Mouse (Mus musculus) ES-Bruce4 (cell line): Measurements from ENCODE around the gene Fam110c.

Experiments used
- CTCF ChIP-seq: IDR thresholded peaks from one replicate; pipeline ENCODE4 v1.8.1; 2011; ENCODE audit warnings: low read depth, low read length
- POLR2A ChIP-seq: IDR thresholded peaks from one replicate; pipeline ENCODE4 v1.8.1; 2011; ENCODE audit warnings: low read length; ENCODE audit not compliant: insufficient read depth

DNA sequence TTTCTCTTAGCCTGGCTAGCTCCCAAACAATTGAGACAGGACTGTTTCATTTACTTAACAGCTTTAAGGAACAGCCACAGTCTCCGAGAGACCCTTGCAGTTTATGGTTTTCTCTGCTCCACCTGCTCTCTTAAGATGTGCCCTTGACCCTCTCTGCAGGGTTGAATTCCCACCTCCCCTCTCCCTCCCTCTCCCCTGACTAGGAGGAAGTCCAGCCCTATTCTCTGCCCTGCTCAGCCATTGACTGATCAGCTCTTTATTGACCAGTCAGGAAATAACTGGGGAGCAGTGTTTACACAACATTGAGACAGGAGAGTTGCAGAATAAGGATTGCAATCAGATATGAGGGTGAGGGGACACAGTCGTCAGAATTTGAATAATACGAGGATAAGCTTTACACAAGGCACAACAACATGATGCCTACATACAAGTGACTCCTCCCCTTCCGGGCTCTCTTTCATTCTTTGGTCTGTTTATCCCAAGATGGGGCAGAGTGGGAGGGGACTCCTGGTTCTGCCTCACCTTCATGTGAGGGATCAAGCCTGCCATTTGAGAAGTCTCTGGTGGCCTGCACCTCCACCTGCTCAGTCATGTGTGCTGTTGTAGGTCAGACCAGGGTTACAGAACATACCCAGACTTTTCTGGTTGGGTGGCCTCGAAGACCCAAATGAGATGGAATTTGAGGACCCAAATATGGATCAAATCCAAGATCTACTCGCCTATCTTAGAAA, 49.4 kb downstream of the Fam110c start:
- TF ChIP-seq POLR2A = no peak
- TF ChIP-seq CTCF = no peak
